Mouse (Mus musculus): ENCODE data around the gene Fxyd6. TPM values are rescaled to one million over a fixed set of nuclear protein-coding genes. Genes with fewer than 3 reads are reported as not detected.

The Fxyd6 gene
- polyA plus RNA-seq, 1 experiment from 2014 or later, result 137 TPM

DNA sequence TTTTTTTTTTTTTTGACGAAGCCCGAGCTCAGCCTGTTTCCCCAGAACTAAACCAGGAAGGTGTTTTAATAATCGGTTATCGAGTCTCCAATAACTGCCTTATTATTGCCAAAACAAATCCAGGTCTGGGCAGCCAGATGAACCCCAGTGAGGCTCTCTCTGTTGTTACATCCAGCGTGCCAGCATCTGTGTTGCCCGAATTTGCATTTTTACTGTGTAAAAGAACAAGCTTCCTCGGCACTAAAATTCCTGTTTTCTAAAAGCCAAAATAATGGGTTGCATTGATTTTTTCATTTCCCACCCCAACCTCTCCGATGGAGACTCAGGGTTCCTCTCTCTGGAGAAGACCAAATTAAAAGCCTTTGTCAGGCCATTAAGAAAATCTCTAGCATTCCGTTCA lies 63.1 kb downstream of the Fxyd6 start:
- WGBS, result 67% methylated on average over 9 of the region's 9 CpGs
- peaks cover 75% of the 10 kb centered on the region for H3K27me3 ChIP-seq
- no peak overlapping the region for H3K9ac ChIP-seq
- H3K4me2 ChIP-seq (replicated peaks), result no peak overlapping the region
- no peak overlapping the region for H3K4me3 ChIP-seq
- H3K4me1 ChIP-seq, result peaks cover 22% of the 10 kb centered on the region
- no peak overlapping the region for H3K27ac ChIP-seq
- no peaks in the 10 kb centered on the region for H3K9me3 ChIP-seq
- H3K36me3 ChIP-seq, result no peaks in the 10 kb centered on the region
- ATAC-seq (ENCODE audit: low FRiP score, low read depth), result no peak

DNA sequence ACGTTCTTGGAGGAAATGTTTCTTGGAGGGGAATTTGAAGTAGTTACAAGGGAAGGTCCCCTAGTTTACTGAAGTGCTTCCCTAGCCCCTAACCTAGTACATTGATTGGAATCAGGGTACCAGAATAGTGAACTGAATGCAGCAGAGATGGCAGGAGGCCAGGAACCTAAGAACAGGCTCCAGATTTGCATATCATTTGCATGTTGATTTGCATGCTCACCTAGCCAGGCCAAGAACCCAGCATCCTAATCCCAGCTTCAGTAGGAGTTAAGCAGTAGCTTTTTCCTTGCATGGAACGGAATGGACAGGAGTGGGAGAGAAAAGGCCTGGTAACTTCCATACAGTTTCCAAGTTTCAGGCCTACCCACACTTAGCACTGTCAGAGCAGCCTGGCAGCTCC lies 64.2 kb downstream of the Fxyd6 start:
- Histone ChIP-seq H3K4me1 (peaks cover 22% of the 10 kb centered on the region), H3K27ac (no peak overlapping the region), H3K4me3 (no peak overlapping the region), H3K27me3 (peaks cover 68% of the 10 kb centered on the region), H3K9me3 (no peaks in the 10 kb centered on the region), H3K4me2 (replicated peaks) (no peak overlapping the region), H3K9ac (no peak overlapping the region), H3K36me3 (no peaks in the 10 kb centered on the region)
- WGBS, result 84% methylated on average over 2 of the region's 2 CpGs
- ATAC-seq (ENCODE audit: low FRiP score, low read depth), result no peak

DNA sequence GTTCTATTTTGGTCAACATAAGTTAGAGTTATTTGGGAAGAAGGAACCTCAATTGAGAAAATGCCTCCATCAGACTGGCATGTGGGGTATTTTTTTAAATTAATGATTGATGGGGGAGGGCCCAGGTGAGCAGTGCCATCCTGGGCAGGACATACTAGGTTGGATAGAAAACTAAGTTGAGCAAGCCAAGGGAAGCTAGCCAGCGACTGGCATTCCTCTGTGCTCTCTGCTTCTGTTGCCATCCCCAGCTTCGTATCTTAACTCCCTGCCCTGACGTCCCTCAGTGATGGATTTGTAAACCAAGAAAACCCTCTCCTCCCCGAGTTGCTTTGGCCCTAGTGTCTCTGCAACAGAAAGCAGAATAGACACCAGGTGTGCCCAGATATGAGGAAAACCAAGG lies 69.0 kb downstream of the Fxyd6 start:
- H3K27ac ChIP-seq, result no peak overlapping the region
- no peak overlapping the region for H3K4me3 ChIP-seq
- no peaks in the 10 kb centered on the region for H3K9me3 ChIP-seq
- H3K4me1 ChIP-seq, result no peaks in the 10 kb centered on the region
- no peak overlapping the region for H3K4me2 ChIP-seq (replicated peaks)
- H3K9ac ChIP-seq, result no peak overlapping the region
- 76% methylated on average over 4 of the region's 4 CpGs for WGBS
- no peaks in the 10 kb centered on the region for H3K36me3 ChIP-seq
- ATAC-seq (ENCODE audit: low FRiP score, low read depth), result no peak
- H3K27me3 ChIP-seq, result peaks cover 39% of the 10 kb centered on the region

DNA sequence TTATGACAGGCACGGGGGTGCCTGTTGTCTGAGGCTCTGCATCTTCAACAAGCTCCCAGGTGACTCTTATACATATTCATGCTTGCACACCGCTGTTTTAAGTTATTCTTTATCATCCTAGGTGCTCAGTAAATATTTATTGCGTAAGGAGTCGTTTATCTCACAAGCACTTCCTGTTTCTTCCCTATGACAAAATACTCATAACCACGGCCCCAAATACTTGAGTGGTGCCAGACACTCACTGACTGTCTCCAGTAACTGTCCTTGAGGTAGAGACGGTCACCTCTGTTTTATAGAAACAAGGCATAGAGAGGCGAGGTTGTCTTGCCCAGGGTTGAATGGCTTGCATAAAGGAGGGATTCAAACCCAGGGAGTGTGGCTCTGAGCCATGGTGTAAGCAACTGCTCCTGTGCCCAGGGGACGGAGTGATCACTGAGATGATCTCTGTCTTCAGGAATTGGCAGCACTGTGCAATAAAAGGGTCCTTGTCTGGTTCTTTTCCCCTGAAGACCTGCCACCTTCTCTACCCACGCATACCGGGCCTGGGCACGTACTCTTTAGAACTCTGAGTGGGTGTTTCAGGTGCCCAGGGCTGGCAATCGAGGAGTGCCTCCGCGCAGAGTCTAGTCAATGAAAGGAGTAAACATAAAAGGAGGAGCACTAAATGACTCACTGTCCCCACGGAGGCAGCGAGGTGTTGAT lies 70.2 kb downstream of the Fxyd6 start:
- H3K4me2 ChIP-seq (replicated peaks), result no peak overlapping the region
- peaks cover 4% of the 10 kb centered on the region for H3K4me1 ChIP-seq
- no peak for ATAC-seq (ENCODE audit: low FRiP score, low read depth)
- H3K27me3 ChIP-seq, result peaks cover 28% of the 10 kb centered on the region
- 76% methylated on average over 16 of the region's 16 CpGs for WGBS
- H3K4me3 ChIP-seq, result no peak overlapping the region
- H3K9me3 ChIP-seq, result no peaks in the 10 kb centered on the region
- H3K36me3 ChIP-seq, result no peaks in the 10 kb centered on the region
- no peak overlapping the region for H3K27ac ChIP-seq
- no peak overlapping the region for H3K9ac ChIP-seq

DNA sequence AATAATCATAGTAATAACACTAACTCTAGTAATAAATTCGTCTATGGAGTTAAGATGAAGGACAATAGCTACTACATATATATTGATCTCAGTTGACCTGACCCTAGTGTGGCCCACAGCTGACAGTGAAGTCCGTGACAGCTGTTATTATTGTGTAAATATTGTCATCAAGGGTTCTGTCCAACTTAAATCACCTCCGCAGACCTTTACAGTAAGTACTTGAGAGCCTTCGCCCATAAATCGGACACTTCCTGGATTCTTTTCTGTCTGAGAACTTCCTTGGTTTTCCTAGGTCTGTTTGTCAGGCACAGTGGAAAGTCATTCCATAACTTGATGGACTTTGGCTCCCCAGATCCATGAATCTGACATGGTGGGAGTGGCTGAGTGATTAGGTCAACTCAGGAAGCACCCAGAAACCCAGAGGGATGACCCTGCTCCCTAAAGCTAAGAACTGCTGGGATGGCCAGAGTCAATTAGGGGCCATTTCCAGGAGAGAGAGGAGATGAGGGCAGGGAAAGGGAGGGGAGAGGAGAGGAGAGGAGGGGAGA lies 74.3 kb downstream of the Fxyd6 start:
- H3K27ac ChIP-seq, result no peak overlapping the region
- no peak overlapping the region for H3K4me2 ChIP-seq (replicated peaks)
- no peaks in the 10 kb centered on the region for H3K36me3 ChIP-seq
- H3K27me3 ChIP-seq, result peaks cover 39% of the 10 kb centered on the region
- no peak overlapping the region for H3K9ac ChIP-seq
- 81% methylated on average over 5 of the region's 5 CpGs for WGBS
- no peak overlapping the region for H3K4me3 ChIP-seq
- no peaks in the 10 kb centered on the region for H3K9me3 ChIP-seq
- ATAC-seq (ENCODE audit: low FRiP score, low read depth), result no peak
- peaks cover 22% of the 10 kb centered on the region for H3K4me1 ChIP-seq

Other genes starting within 250 kb of the Fxyd6 start
- 0.11 and 0.13 TPM in 2 replicates for gene Scn4b, start 231.8 kb upstream of the Fxyd6 start, polyA plus RNA-seq (2015; fragmentation: Nextera tagmentation; extraction: Ambion mirVana)
- gene BC049352, start 188.2 kb upstream of the Fxyd6 start, polyA plus RNA-seq (2015; fragmentation: Nextera tagmentation; extraction: Ambion mirVana), result not detected in 2 replicates
- gene Tmprss4, start 166.1 kb upstream of the Fxyd6 start, polyA plus RNA-seq (2015; fragmentation: Nextera tagmentation; extraction: Ambion mirVana), result 0.22 and 0.24 TPM in 2 replicates
- gene Il10ra, start 101.0 kb upstream of the Fxyd6 start, polyA plus RNA-seq (2015; fragmentation: Nextera tagmentation; extraction: Ambion mirVana), result 0.69 and 0.92 TPM in 2 replicates
- 1.6 and 1.7 TPM in 2 replicates for gene Tmprss13, start 51.1 kb upstream of the Fxyd6 start, polyA plus RNA-seq (2015; fragmentation: Nextera tagmentation; extraction: Ambion mirVana)
- gene Fxyd2, start 29.5 kb downstream of the Fxyd6 start, polyA plus RNA-seq (2015; fragmentation: Nextera tagmentation; extraction: Ambion mirVana), result 3.8 and 5.9 TPM in 2 replicates
- gene Dscaml1, start 56.4 kb downstream of the Fxyd6 start, polyA plus RNA-seq (2015; fragmentation: Nextera tagmentation; extraction: Ambion mirVana), result 0.79 and 0.83 TPM in 2 replicates

Data from limb, embryonic 13.5 days (tissue).